Mouse (Mus musculus) left cerebral cortex, postnatal 25 days (tissue): ENCODE measurements around the gene Mbd5. TPM values are rescaled to one million over a fixed set of nuclear protein-coding genes. Genes with fewer than 3 reads are reported as not detected.

ENCODE experiments used
- total RNA-seq, 2 experiments: library from RNA; stranded (reverse); gene quantifications; 2 replicates each; pipeline ENCODE4 v1.2.3; 2021

Mbd5 gene
- total RNA-seq, 2 experiments from 2014 or later: 125 to 128 TPM

Other genes starting within 250 kb of the Mbd5 start
- gene Acvr2a, start 135.4 kb upstream of the Mbd5 start, total RNA-seq: 10 to 100 TPM; 48.3 to 52.5 TPM
- 10 to 100 TPM; 77.1 to 77.3 TPM for gene Orc4, start 769 bp downstream of the Mbd5 start, total RNA-seq